Mouse (Mus musculus) liver, embryonic 14.5 days (tissue): ENCODE results near the gene Aak1. TPM values are rescaled to one million over a fixed set of nuclear protein-coding genes. Genes with fewer than 3 reads are reported as not detected.

Experiments
- ATAC-seq: fragments of 200-750 bp; cut with Nextera tagmentation; 2 replicates; pipeline ENCODE4 v1.8.0; 2017; ENCODE audit warnings: moderate number of reproducible peaks, mild to moderate bottlenecking, moderate library complexity; ENCODE audit not compliant: insufficient read depth
- DNase-seq, 3 experiments: peaks; one replicate each; pipeline ENCODE4 v3.0.0-alpha.2; 2012 to 2013; ENCODE audit warnings: low read depth in 3 of 3, low spot score in 3 of 3
- H3K27ac ChIP-seq: fragments of 300-500 bp; sonication (generic); 2 replicates; pipeline ENCODE4 v1.5.1; 2014; ENCODE audit warnings: moderate library complexity, mild to moderate bottlenecking, control low read depth, inconsistent platforms
- H3K27me3 ChIP-seq: fragments of 300-500 bp; sonication (generic); 2 replicates; pipeline ENCODE4 v1.6.1; 2014; ENCODE audit warnings: mild to moderate bottlenecking, low read length, moderate library complexity; ENCODE audit not compliant: control insufficient read depth, insufficient read depth
- H3K36me3 ChIP-seq: fragments of 300-500 bp; sonication (generic); replicated peaks from 2 replicates; pipeline ENCODE4 v1.6.1; 2014; ENCODE audit warnings: low read depth; ENCODE audit not compliant: control insufficient read depth, insufficient read depth
- H3K4me1 ChIP-seq, 2 experiments: fragments of 200-500 bp in 1 of 2; fragments of 300-500 bp in 1 of 2; sonication (generic) in 1 of 2; replicated peaks; 2 replicates each; pipeline ENCODE4 v1.6.1; 2012 to 2014; ENCODE audit warnings: antibody characterized with exemption in 1 of 2, inconsistent platforms in 1 of 2, low read length in 1 of 2; ENCODE audit not compliant: control insufficient read depth in 2 of 2, insufficient read depth in 2 of 2
- H3K4me2 ChIP-seq: fragments of 300-500 bp; sonication (generic); 2 replicates; pipeline ENCODE4 v1.6.1; 2014; ENCODE audit warnings: low read depth, mild to moderate bottlenecking, control low read depth, moderate library complexity
- H3K4me3 ChIP-seq, 2 experiments: fragments of 200-500 bp in 1 of 2; fragments of 300-500 bp in 1 of 2; sonication (generic) in 1 of 2; 2 replicates each; pipeline ENCODE4 v1.5.1; 2012 to 2014; ENCODE audit warnings: low read depth in 2 of 2, low read length in 2 of 2, mild to moderate bottlenecking in 2 of 2, control low read depth in 1 of 2, inconsistent platforms in 1 of 2, moderate library complexity in 1 of 2; ENCODE audit not compliant: insufficient read depth in 1 of 2
- H3K9ac ChIP-seq: fragments of 300-500 bp; sonication (generic); replicated peaks from 2 replicates; pipeline ENCODE4 v1.6.1; 2014; ENCODE audit warnings: mild to moderate bottlenecking, control low read depth, moderate library complexity
- H3K9me3 ChIP-seq: fragments of 300-500 bp; sonication (generic); 2 replicates; pipeline ENCODE4 v1.6.1; 2016; ENCODE audit warnings: low read length, mixed read lengths; ENCODE audit not compliant: control insufficient read depth
- CTCF ChIP-seq: IDR thresholded peaks from 2 replicates; pipeline ENCODE4 v1.5.1; 2016; ENCODE audit warnings: antibody characterized with exemption, low read depth, control low read depth
- EP300 ChIP-seq: IDR thresholded peaks from 2 replicates; pipeline ENCODE4 v1.6.1; 2016; ENCODE audit warnings: antibody characterized with exemption, low read depth
- WGBS: fragments of 180-500 bp; shearing (Covaris S2); extraction: QIAGEN DNeasy Blood & Tissue Kit; methylation state at CpG from one replicate; pipeline ENCODE4 v1.1.7; 2014; ENCODE audit not compliant: insufficient replicate concordance; 5-methylcytosine and 5-hydroxymethylcytosine counted together
- polyA plus RNA-seq, 2 experiments: library from polyadenylated mRNA; depleted of rRNA in 1 of 2; stranded (reverse) in 1 of 2; unstranded in 1 of 2; fragments of >200 nt; fragmentation: Nextera tagmentation in 1 of 2; extraction: Ambion mirVana in 1 of 2; gene quantifications; 2 replicates each; pipeline versions ENCODE4 v1.2.1 to v1.2.3; 2012 to 2014

Aak1 gene
- polyA plus RNA-seq, 2 experiments, result 2.4 to 4.2 TPM

DNA sequence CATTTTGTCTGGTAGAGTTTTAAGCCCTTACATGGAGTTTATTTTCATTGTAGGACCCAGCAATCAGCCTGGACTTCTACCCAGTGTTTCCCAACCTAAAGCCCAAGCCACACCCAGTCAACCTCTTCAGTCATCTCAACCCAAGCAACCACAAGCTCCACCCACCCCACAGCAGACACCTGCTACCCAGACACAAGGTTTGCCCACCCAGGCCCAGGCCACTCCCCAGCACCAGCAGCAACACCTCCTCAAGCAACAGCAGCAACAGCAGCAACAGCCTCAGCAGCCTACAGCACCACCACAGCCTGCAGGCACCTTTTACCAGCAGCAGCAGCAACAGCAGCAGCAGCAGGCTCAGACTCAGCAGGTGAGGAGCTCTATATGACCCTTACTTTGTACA, 106.9 kb downstream of the Aak1 start:
- Histone ChIP-seq H3K9me3 (no peaks in the 10 kb centered on the region), H3K4me2 (no peak overlapping the region), H3K36me3 (peaks cover 9% of the 10 kb centered on the region), H3K4me1 (no peaks in the 10 kb centered on the region), H3K9ac (no peak overlapping the region), H3K27me3 (no peaks in the 10 kb centered on the region), H3K27ac (no peak overlapping the region), H3K4me3 (no peak overlapping the region)
- TF ChIP-seq CTCF (no peak), EP300 (no peak)
- no peak for ATAC-seq
- DNase-seq, result no peak

DNA sequence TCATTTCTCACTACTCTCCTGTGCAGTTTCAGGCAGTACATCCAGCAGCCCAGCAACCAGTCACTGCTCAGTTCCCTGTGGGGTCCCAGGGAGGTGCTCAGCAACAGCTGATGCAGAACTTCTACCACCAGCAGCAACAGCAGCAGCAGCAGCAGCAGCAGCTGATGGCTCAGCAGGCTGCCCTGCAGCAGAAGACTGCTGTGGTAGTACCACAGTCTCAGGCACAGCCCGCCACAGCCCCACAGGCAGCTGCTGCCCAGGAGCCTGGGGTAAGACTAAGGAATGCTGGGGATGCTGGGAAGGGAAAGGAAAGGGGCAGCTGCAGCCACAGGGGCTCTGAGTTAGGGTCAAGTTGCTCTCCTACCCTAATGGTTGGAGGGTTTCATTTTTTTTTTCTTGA, 109.7 kb downstream of the Aak1 start:
- WGBS, result 83% methylated on average over 1 of the region's 1 CpGs
- Histone ChIP-seq H3K36me3 (peaks cover 12% of the 10 kb centered on the region), H3K4me2 (no peak overlapping the region), H3K9ac (no peak overlapping the region), H3K27me3 (no peaks in the 10 kb centered on the region), H3K4me1 (no peaks in the 10 kb centered on the region), H3K4me3 (no peak overlapping the region), H3K9me3 (no peaks in the 10 kb centered on the region), H3K27ac (no peak overlapping the region)
- DNase-seq, result no peak
- ATAC-seq, result no peak
- TF ChIP-seq CTCF (no peak), EP300 (no peak)

DNA sequence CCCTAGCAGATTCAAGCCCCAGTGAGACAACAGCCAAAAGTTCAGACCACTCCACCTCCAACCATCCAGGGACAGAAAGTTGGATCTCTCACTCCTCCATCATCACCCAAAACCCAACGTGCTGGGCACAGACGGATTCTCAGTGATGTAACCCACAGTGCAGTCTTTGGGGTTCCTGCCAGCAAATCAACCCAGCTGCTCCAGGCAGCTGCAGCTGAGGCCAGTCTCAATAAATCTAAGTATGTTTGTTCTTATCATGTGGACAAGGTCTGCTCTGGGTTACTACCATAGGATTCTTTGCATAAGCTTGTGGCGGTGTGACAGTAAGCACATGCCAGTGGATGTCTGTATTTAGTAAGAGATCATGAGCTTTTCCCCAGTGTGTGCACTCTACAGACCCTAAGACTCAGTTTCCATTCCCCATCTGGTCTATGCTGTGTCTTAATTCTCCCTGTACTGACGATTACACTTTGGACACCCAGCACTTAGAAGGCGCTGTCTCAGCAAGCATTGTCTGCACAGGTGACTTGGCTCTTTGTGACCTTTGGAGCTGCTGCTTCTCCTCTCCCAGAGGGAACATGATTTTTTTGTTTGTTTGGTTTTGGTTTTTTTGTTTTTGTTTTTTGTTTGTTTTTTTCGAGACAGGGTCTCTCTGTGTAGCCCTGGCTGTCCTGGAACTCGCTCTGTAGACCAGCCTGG, 114.8 kb downstream of the Aak1 start:
- Histone ChIP-seq H3K9ac (no peak overlapping the region), H3K27me3 (no peaks in the 10 kb centered on the region), H3K9me3 (no peaks in the 10 kb centered on the region), H3K4me3 (no peak overlapping the region), H3K4me1 (no peaks in the 10 kb centered on the region), H3K4me2 (no peak overlapping the region), H3K36me3 (peaks cover 5% of the 10 kb centered on the region; the same call in 1 of the 2 replicates), H3K27ac (no peak overlapping the region)
- no peak for TF ChIP-seq CTCF
- ATAC-seq, result no peak
- no peak for DNase-seq
- 76% methylated on average over 7 of the region's 7 CpGs for WGBS

DNA sequence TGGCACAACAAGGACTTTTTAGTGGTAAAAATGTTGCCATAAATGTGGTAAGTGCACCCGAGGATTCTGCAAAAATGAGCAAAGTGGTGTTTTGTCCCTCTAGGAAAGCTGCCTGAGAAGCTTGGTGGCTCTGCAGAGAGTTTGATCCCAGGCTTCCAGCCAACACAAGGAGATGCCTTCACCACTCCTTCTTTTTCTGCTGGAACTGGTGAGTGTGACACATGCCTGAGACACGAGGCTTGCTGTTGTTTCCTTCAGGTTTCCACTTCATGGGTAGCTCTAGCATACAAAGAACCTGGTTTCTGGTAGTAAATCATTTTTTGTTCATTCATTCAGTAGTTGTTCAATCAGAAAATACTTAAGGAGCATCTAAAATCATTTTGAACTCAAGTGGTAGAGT, 117.8 kb downstream of the Aak1 start:
- Histone ChIP-seq H3K36me3 (peaks cover 3% of the 10 kb centered on the region; the same call in 1 of the 2 replicates), H3K4me2 (no peak overlapping the region), H3K27me3 (no peaks in the 10 kb centered on the region), H3K4me3 (no peak overlapping the region), H3K9ac (no peak overlapping the region), H3K9me3 (no peaks in the 10 kb centered on the region), H3K27ac (no peak overlapping the region), H3K4me1 (no peaks in the 10 kb centered on the region)
- DNase-seq (no peak), ATAC-seq (no peak)
- TF ChIP-seq EP300 (no peak), CTCF (no peak)
- 45% methylated on average over 2 of the region's 2 CpGs for WGBS

DNA sequence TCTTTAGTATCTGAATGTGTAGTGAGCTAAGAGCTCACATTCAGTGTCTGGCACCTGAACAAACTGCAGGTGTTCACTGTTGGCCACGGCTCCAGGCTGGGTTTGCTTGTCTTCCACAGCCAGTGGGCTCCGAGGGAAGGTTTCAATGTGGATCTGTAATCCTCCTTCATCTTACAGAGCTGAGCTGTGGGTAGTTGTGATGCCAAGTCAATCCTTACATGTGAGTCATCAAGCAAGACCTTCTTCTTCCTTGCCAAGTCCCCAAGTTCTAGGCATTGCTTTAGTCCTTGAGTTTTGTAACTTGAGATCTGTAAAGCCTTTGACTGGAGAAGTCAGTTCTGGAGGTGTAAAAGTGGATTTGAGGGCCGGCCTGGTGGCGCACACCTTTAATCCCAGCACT, 124.6 kb downstream of the Aak1 start:
- no peaks in the 10 kb centered on the region; the same call in 1 of the 2 replicates for H3K36me3 ChIP-seq
- H3K9me3 ChIP-seq, result no peaks in the 10 kb centered on the region
- ATAC-seq (no peak), DNase-seq (no peak)
- WGBS, result 81% methylated on average over 4 of the region's 4 CpGs
- H3K9ac ChIP-seq, result no peak overlapping the region
- H3K4me3 ChIP-seq, result no peak overlapping the region
- no peaks in the 10 kb centered on the region for H3K27me3 ChIP-seq
- no peak for TF ChIP-seq CTCF
- TF ChIP-seq EP300, result no peak
- no peak overlapping the region for H3K4me2 ChIP-seq
- no peak overlapping the region for H3K27ac ChIP-seq
- peaks cover 0 to 3% of the 10 kb centered on the region in 2 experiments; a peak in 1 of 4 replicates for H3K4me1 ChIP-seq
